Mouse (Mus musculus): Measurements from ENCODE around the gene Pigc.

- TF ChIP-seq CTCF (IDR thresholded peaks at IDR 0.05; ENCODE audit: low read depth) (no peak), EP300 (IDR thresholded peaks at IDR 0.05; ENCODE audit: low read depth) (no peak)
Observed at GRCm38 (mm10) chr1:162006109-162006508, 37.1 kb downstream of the Pigc start.
